Mouse (Mus musculus): ENCODE results near the gene Golga1. TPM values are rescaled to one million over a fixed set of nuclear protein-coding genes. Genes with fewer than 3 reads are reported as not detected.
"Not testable (repeated sequence)": the region's sequence is repeated elsewhere in the genome, so short reads cannot be mapped to it uniquely, and the experiment has no call there.

The Golga1 gene
- total RNA-seq (2014; rRNA removed; ENCODE audit: low replicate concordance) (7.7 and 12.4 TPM in 2 replicates), polyA plus RNA-seq (2015; fragmentation: Nextera tagmentation; extraction: Ambion mirVana) (19.2 and 21.2 TPM in 2 replicates)

GRCm38 (mm10) chr2:39065400-39065987, at the start of gene Golga1:
Golga1 (minus strand) TSS chr2:39065541.
- H3K4me3 ChIP-seq (ENCODE audit: low read depth, low read length) = peak within 1 kb of the TSS; percentile 76
- peak within 1 kb of the TSS; percentile 84 for H3K27ac ChIP-seq (ENCODE audit: low read depth)
- H3K4me1 ChIP-seq (ENCODE audit: control insufficient read depth, insufficient read depth) = peaks cover 6% of the 10 kb centered on the region; the same call in 1 of the 2 replicates
- H3K9ac ChIP-seq (replicated peaks; ENCODE audit: low read depth, low read length) = peak within 1 kb of the TSS; percentile 92
- H3K27me3 ChIP-seq (ENCODE audit: control insufficient read depth, insufficient read depth, low read length) = no peaks in the 10 kb centered on the region
- no peaks in the 10 kb centered on the region for H3K9me3 ChIP-seq (replicated peaks; ENCODE audit: control insufficient read depth, low read length)
- ATAC-seq (ENCODE audit: insufficient read depth, low read depth) (peak; percentile 99), DNase-seq (ENCODE audit: low spot score) (peak; percentile 92)
- H3K36me3 ChIP-seq (replicated peaks; ENCODE audit: control insufficient read depth, insufficient read depth, low read length) = peaks cover 24% of the 10 kb centered on the region
- WGBS = under 1% methylated on average over 50 of the region's 50 CpGs
- no peak for TF ChIP-seq CTCF (IDR thresholded peaks at IDR 0.05; ENCODE audit: low read depth)
- TF ChIP-seq EP300 (IDR thresholded peaks at IDR 0.05; ENCODE audit: low read depth) = no peak
- peak within 1 kb of the TSS; percentile 92 for H3K4me2 ChIP-seq (ENCODE audit: low read depth, low read length)

GRCm38 (mm10) chr2:39114093-39114492, 48.8 kb upstream of the Golga1 start:
- Histone ChIP-seq H3K27me3 (ENCODE audit: control insufficient read depth, insufficient read depth, low read length) (no peaks in the 10 kb centered on the region), H3K4me1 (ENCODE audit: control insufficient read depth, insufficient read depth) (no peaks in the 10 kb centered on the region), H3K36me3 (replicated peaks; ENCODE audit: control insufficient read depth, insufficient read depth, low read length) (0 out of 2 replicates have a peak, but pooled peaks cover 13% of the 10 kb centered on the region), H3K4me2 (ENCODE audit: low read depth, low read length) (no peak overlapping the region), H3K27ac (ENCODE audit: low read depth) (no peak overlapping the region), H3K9me3 (replicated peaks; ENCODE audit: control insufficient read depth, low read length) (no peaks in the 10 kb centered on the region), H3K4me3 (ENCODE audit: low read depth, low read length) (no peak overlapping the region), H3K9ac (replicated peaks; ENCODE audit: low read depth, low read length) (no peak overlapping the region)
- no peak for ATAC-seq (ENCODE audit: insufficient read depth, low read depth)
- WGBS = 87% methylated on average over 7 of the region's 7 CpGs
- DNase-seq (ENCODE audit: low spot score) = no peak
- no peak for TF ChIP-seq CTCF (IDR thresholded peaks at IDR 0.05; ENCODE audit: low read depth)
- no peak for TF ChIP-seq EP300 (IDR thresholded peaks at IDR 0.05; ENCODE audit: low read depth)

- no peaks in the 10 kb centered on the region for H3K4me1 ChIP-seq (ENCODE audit: control insufficient read depth, insufficient read depth)
- H3K9me3 ChIP-seq (replicated peaks; ENCODE audit: control insufficient read depth, low read length) = no peaks in the 10 kb centered on the region
- no peak overlapping the region for H3K4me3 ChIP-seq (ENCODE audit: low read depth, low read length)
- TF ChIP-seq CTCF (IDR thresholded peaks at IDR 0.05; ENCODE audit: low read depth) = no peak
- TF ChIP-seq EP300 (IDR thresholded peaks at IDR 0.05; ENCODE audit: low read depth) = no peak
- no peak overlapping the region for H3K4me2 ChIP-seq (ENCODE audit: low read depth, low read length)
- DNase-seq (ENCODE audit: low spot score) = no peak
- H3K36me3 ChIP-seq (replicated peaks; ENCODE audit: control insufficient read depth, insufficient read depth, low read length) = peaks cover 5% of the 10 kb centered on the region
- no peak overlapping the region for H3K9ac ChIP-seq (replicated peaks; ENCODE audit: low read depth, low read length)
- no peaks in the 10 kb centered on the region for H3K27me3 ChIP-seq (ENCODE audit: control insufficient read depth, insufficient read depth, low read length)
- no peak overlapping the region for H3K27ac ChIP-seq (ENCODE audit: low read depth)
- ATAC-seq (ENCODE audit: insufficient read depth, low read depth) = no peak
These were observed 45.2 kb upstream of the Golga1 start for GRCm38 (mm10) chr2:39110514-39110913.

GRCm38 (mm10) chr2:39109712-39110111, 44.4 kb upstream of the Golga1 start:
- not testable (repeated sequence) for H3K4me1 ChIP-seq (ENCODE audit: control insufficient read depth, insufficient read depth); H3K36me3 ChIP-seq (replicated peaks; ENCODE audit: control insufficient read depth, insufficient read depth, low read length); H3K4me2 ChIP-seq (ENCODE audit: low read depth, low read length); H3K4me3 ChIP-seq (ENCODE audit: low read depth, low read length); H3K27me3 ChIP-seq (ENCODE audit: control insufficient read depth, insufficient read depth, low read length); H3K27ac ChIP-seq (ENCODE audit: low read depth); DNase-seq (ENCODE audit: low spot score); ATAC-seq (ENCODE audit: insufficient read depth, low read depth); H3K9ac ChIP-seq (replicated peaks; ENCODE audit: low read depth, low read length); H3K9me3 ChIP-seq (replicated peaks; ENCODE audit: control insufficient read depth, low read length)

GRCm38 (mm10) chr2:39099951-39100350, 34.6 kb upstream of the Golga1 start:
- not testable (repeated sequence) for H3K27ac ChIP-seq (ENCODE audit: low read depth); H3K4me1 ChIP-seq (ENCODE audit: control insufficient read depth, insufficient read depth); H3K9ac ChIP-seq (replicated peaks; ENCODE audit: low read depth, low read length); H3K4me2 ChIP-seq (ENCODE audit: low read depth, low read length); ATAC-seq (ENCODE audit: insufficient read depth, low read depth); H3K4me3 ChIP-seq (ENCODE audit: low read depth, low read length); DNase-seq (ENCODE audit: low spot score); H3K9me3 ChIP-seq (replicated peaks; ENCODE audit: control insufficient read depth, low read length); H3K27me3 ChIP-seq (ENCODE audit: control insufficient read depth, insufficient read depth, low read length)
- H3K36me3 ChIP-seq (replicated peaks; ENCODE audit: control insufficient read depth, insufficient read depth, low read length) = peaks cover 16% of the 10 kb centered on the region
- 94% methylated on average over 1 of the region's 1 CpGs for WGBS

GRCm38 (mm10) chr2:39097993-39098392, 32.7 kb upstream of the Golga1 start:
- no peak for DNase-seq (ENCODE audit: low spot score)
- Histone ChIP-seq H3K4me1 (ENCODE audit: control insufficient read depth, insufficient read depth) (no peaks in the 10 kb centered on the region), H3K9me3 (replicated peaks; ENCODE audit: control insufficient read depth, low read length) (no peaks in the 10 kb centered on the region), H3K4me3 (ENCODE audit: low read depth, low read length) (no peak overlapping the region), H3K36me3 (replicated peaks; ENCODE audit: control insufficient read depth, insufficient read depth, low read length) (peaks cover 7% of the 10 kb centered on the region), H3K4me2 (ENCODE audit: low read depth, low read length) (no peak overlapping the region), H3K27ac (ENCODE audit: low read depth) (no peak overlapping the region), H3K9ac (replicated peaks; ENCODE audit: low read depth, low read length) (no peak overlapping the region), H3K27me3 (ENCODE audit: control insufficient read depth, insufficient read depth, low read length) (no peaks in the 10 kb centered on the region)
- TF ChIP-seq EP300 (IDR thresholded peaks at IDR 0.05; ENCODE audit: low read depth) (no peak), CTCF (IDR thresholded peaks at IDR 0.05; ENCODE audit: low read depth) (no peak; the same call in 1 of the 2 replicates)
- no peak for ATAC-seq (ENCODE audit: insufficient read depth, low read depth)

All from heart, postnatal 0 days (tissue).